Mouse (Mus musculus) cortical plate, adult 2 months (tissue): ENCODE results near the gene Aco2. TPM values are rescaled to one million over a fixed set of nuclear protein-coding genes. Genes with fewer than 3 reads are reported as not detected.

ENCODE experiments used
- H3K27ac ChIP-seq: fragments of 200-500 bp; 2 replicates; pipeline ENCODE4 v1.5.1; 2012; ENCODE audit warnings: low read length, control low read depth, inconsistent platforms; ENCODE audit not compliant: insufficient read depth
- H3K4me1 ChIP-seq: fragments of 200-500 bp; 2 replicates; pipeline ENCODE4 v1.6.1; 2011; ENCODE audit warnings: low read length; ENCODE audit not compliant: control insufficient read depth, insufficient read depth
- H3K4me3 ChIP-seq: fragments of 200-500 bp; 2 replicates; pipeline ENCODE4 v1.5.1; 2011; ENCODE audit warnings: mild to moderate bottlenecking, low read length, control low read depth; ENCODE audit not compliant: insufficient read depth
- CTCF ChIP-seq: fragments of 200-500 bp; IDR thresholded peaks from 2 replicates; pipeline ENCODE4 v1.5.1; 2011; ENCODE audit warnings: mild to moderate bottlenecking, control low read depth, low read length; ENCODE audit not compliant: insufficient read depth; ENCODE audit errors: extremely low read depth
- POLR2A ChIP-seq: fragments of 200-500 bp; IDR thresholded peaks from 2 replicates; pipeline ENCODE4 v1.6.1; 2011; ENCODE audit warnings: mild to moderate bottlenecking, low read length, control low read depth; ENCODE audit not compliant: insufficient read depth; ENCODE audit errors: extremely low read depth
- polyA plus RNA-seq: library from polyadenylated mRNA; depleted of rRNA; stranded (reverse); fragments of >200 nt; gene quantifications from 2 replicates; pipeline ENCODE4 v1.2.3, GENCODE M21; 2012

Gene Aco2
- polyA plus RNA-seq, 1 experiment: 533 TPM

DNA sequence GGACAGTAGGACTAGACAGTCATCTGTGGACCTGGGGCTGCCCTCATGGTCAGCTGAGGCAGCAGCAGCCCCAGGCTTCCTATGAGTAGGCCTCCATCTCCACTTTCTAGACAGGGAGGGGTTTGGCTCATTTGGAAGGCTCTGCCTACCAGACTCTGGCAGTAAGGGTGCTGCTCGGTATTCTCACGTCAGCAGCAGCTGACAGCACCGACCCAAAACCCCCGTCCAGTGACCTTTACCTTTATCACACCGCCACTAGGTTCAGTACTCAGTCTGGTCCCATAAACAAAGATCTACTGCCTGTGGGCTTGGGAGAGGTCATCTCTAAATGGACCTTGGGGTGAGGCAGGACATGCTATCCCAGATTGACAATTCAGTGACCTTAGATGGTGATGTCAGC lies 43.6 kb downstream of the Aco2 start:
- Histone ChIP-seq H3K4me1 (peaks cover under 1% of the 10 kb centered on the region; the same call in 1 of the 2 replicates), H3K27ac (no peak overlapping the region), H3K4me3 (no peak overlapping the region)
- TF ChIP-seq POLR2A: peak; percentile 11; the same call in 1 of the 2 replicates
- no peak for TF ChIP-seq CTCF

- TF ChIP-seq CTCF: no peak
- no peak for TF ChIP-seq POLR2A
- H3K27ac ChIP-seq: no peak overlapping the region
- no peak overlapping the region for H3K4me3 ChIP-seq
- peaks cover 2% of the 10 kb centered on the region for H3K4me1 ChIP-seq
Observed at GRCm38 (mm10) chr15:81917201-81917600, 45.1 kb downstream of the Aco2 start.

GRCm38 (mm10) chr15:81917621-81918463 lies 45.7 kb downstream of the Aco2 start:
- Histone ChIP-seq H3K27ac (no peak overlapping the region), H3K4me1 (peaks cover 4% of the 10 kb centered on the region), H3K4me3 (no peak overlapping the region)
- peak; percentile 95 for TF ChIP-seq CTCF
- no peak for TF ChIP-seq POLR2A

GRCm38 (mm10) chr15:81919062-81919461 lies 47.0 kb downstream of the Aco2 start:
- no peak overlapping the region for H3K4me3 ChIP-seq
- H3K27ac ChIP-seq: no peak overlapping the region
- no peak for TF ChIP-seq CTCF
- TF ChIP-seq POLR2A: no peak
- peaks cover 7% of the 10 kb centered on the region for H3K4me1 ChIP-seq

DNA sequence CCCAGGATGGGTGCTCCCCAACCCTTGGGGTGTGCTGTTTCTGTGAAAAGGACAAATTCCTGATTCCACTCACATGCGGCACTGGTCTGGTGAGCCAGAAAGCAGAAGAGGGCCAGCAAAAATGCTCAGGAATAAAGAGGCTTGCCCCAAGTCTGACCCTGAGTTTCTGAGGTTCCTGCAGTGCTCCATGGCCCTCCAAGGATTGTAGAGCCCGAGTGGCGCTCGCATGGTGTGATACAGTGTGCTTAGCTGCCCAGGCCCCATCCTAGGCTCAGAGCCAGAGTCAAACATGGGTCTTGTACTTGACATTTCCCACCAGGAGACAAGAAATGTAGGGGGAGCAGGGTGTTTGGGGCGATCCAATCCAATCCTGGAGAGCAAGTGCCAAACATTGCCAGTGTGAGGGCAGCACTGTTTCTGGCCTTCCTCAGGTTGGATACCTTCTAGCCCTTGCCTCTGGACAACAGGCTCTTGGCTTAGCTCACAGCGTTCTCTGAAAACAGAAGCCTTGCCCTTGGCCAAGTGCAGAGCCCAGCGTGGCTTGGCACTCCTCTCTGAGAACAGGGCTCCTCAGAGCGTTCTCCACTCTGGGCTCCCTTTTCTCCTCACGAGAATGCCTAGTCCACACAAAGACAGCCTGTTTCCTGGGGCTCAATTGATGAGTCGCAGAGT lies 48.6 kb downstream of the Aco2 start:
- Histone ChIP-seq H3K4me3 (no peak overlapping the region), H3K27ac (peak overlapping the region; percentile 63), H3K4me1 (peaks cover 9% of the 10 kb centered on the region)
- TF ChIP-seq CTCF: no peak
- TF ChIP-seq POLR2A: no peak

DNA sequence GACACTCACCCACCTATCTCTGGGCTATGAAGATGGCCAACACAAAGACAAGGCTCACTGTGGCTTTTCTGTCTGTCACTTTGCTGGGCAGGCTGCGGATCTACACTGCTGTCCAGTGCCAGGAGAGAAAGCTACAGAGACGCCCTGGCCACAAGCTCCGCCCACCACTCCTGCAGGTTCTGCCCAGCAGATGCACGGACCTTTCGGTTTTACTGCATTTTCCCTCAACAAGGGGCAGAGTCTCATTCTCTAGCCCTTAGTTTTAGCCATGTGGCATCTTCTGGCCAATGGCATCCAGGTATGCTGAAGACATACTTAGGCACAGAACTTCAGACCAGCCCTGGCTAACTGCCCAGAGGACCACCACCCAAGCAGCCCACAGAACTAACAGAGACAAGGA lies 49.1 kb downstream of the Aco2 start:
- Histone ChIP-seq H3K4me1 (peaks cover 9% of the 10 kb centered on the region), H3K27ac (peak overlapping the region; percentile 24), H3K4me3 (no peak overlapping the region)
- TF ChIP-seq CTCF (no peak), POLR2A (no peak)

GRCm38 (mm10) chr15:81924933-81925332 lies 52.8 kb downstream of the Aco2 start:
- Histone ChIP-seq H3K27ac (no peak overlapping the region; the same call in 1 of the 2 replicates), H3K4me1 (peaks cover 12% of the 10 kb centered on the region), H3K4me3 (peak overlapping the region; percentile 73)
- TF ChIP-seq CTCF (no peak), POLR2A (no peak)

DNA sequence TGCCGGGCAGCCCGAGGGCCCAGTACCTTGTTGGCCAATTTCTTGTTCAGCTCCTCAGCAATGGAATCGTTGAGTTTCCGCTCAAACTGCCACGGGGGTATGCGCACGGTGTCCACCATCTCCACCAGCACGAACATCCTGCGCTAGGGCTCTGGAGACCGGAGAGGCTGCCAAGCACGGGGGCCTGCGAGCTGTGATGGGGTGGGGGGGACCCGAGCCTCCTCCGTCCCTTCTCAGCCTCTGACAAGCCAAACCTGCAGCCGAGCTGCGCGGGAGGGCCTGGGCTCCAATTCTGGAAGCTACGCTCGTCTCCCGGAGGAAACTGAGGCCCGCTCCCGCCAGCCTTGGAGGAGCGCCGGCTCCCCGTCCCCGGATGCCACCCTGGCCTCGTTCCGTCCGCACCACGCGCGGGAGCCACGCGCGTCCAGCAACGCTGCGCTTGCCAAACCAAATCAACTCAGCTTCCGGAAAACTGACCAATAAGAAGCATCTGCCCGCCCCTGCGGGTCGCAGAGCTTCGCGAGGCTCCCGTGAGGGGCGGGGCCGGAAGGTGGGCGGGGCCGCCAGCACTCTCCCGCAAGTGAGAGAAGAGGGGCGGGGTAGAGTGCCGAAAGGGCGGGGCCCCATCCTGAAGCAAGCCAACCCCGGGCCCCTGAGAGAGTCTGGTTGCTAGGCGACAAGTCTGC lies 53.8 kb downstream of the Aco2 start, which contains the start of gene Polr3h:
Polr3h (minus strand) TSS at position 481 of the 686 bp plus-strand sequence.
- Histone ChIP-seq H3K27ac (peak within 1 kb of the TSS; percentile 11; the same call in 1 of the 2 replicates), H3K4me3 (peak within 1 kb of the TSS; percentile 73), H3K4me1 (peaks cover 9% of the 10 kb centered on the region)
- TF ChIP-seq CTCF (no peak), POLR2A (peak; percentile 76; the same call in 1 of the 2 replicates)

GRCm38 (mm10) chr15:81926446-81926822 lies 54.3 kb downstream of the Aco2 start:
- H3K27ac ChIP-seq: no peak overlapping the region
- H3K4me1 ChIP-seq: peaks cover 9% of the 10 kb centered on the region
- TF ChIP-seq CTCF (no peak), POLR2A (no peak)
- H3K4me3 ChIP-seq: no peak overlapping the region; the same call in 1 of the 2 replicates
